Mouse (Mus musculus) MEL (cell line): ENCODE results near the gene Cnot2.

Source experiments
- CTCF ChIP-seq, 3 experiments: IDR thresholded peaks in 2 of 3; conservative IDR thresholded peaks in 1 of 3; 2 replicates each; pipeline ENCODE4 v1.5.1; 2011 to 2012; ENCODE audit warnings: low read length in 3 of 3, low read depth in 2 of 3, mild to moderate bottlenecking in 2 of 3, improper control_type of control experiment in 1 of 3, inconsistent platforms in 1 of 3, mixed read lengths in 1 of 3, moderate library complexity in 1 of 3; ENCODE audit not compliant: control insufficient read depth in 1 of 3, insufficient read depth in 1 of 3, poor library complexity in 1 of 3, severe bottlenecking in 1 of 3
- EP300 ChIP-seq, 2 experiments: IDR thresholded peaks; 2 replicates each; pipeline ENCODE4 v1.6.1; 2011; ENCODE audit warnings: improper control_type of control experiment in 2 of 2, low read length in 2 of 2, low read depth in 1 of 2, mild to moderate bottlenecking in 1 of 2
- MAX ChIP-seq: IDR thresholded peaks from 2 replicates; pipeline ENCODE4 v1.6.1; 2011; ENCODE audit warnings: low read length, improper control_type of control experiment
- MAZ ChIP-seq: IDR thresholded peaks from 2 replicates; pipeline ENCODE4 v1.6.1; 2012; ENCODE audit warnings: low read depth, mild to moderate bottlenecking, inconsistent platforms, low read length, improper control_type of control experiment
- NELFE ChIP-seq: IDR thresholded peaks from 2 replicates; pipeline ENCODE4 v1.6.1; 2011; ENCODE audit warnings: low read depth, low read length, improper control_type of control experiment
- POLR2A ChIP-seq, 2 experiments: IDR thresholded peaks; 2 replicates each; pipeline ENCODE4 v1.6.1; 2011 to 2012; ENCODE audit warnings: low read length in 2 of 2, mild to moderate bottlenecking in 2 of 2, control low read depth in 1 of 2, improper control_type of control experiment in 1 of 2, low read depth in 1 of 2, moderate library complexity in 1 of 2; ENCODE audit not compliant: control insufficient read depth in 1 of 2, insufficient read depth in 1 of 2, poor library complexity in 1 of 2
- SIN3A ChIP-seq: IDR thresholded peaks from 2 replicates; pipeline ENCODE4 v1.6.1; 2012; ENCODE audit warnings: low read length, improper control_type of control experiment, inconsistent platforms
- USF2 ChIP-seq, 2 experiments: IDR thresholded peaks; 2 replicates each; pipeline ENCODE4 v1.6.1; 2011 to 2012; ENCODE audit warnings: improper control_type of control experiment in 2 of 2, low read length in 2 of 2, borderline replicate concordance in 1 of 2, inconsistent platforms in 1 of 2, low read depth in 1 of 2, mild to moderate bottlenecking in 1 of 2; ENCODE audit not compliant: insufficient read depth in 1 of 2
- ZNF384 ChIP-seq: IDR thresholded peaks from 2 replicates; pipeline ENCODE4 v1.6.1; 2012; ENCODE audit warnings: low read depth, mild to moderate bottlenecking, inconsistent platforms, low read length, improper control_type of control experiment

DNA sequence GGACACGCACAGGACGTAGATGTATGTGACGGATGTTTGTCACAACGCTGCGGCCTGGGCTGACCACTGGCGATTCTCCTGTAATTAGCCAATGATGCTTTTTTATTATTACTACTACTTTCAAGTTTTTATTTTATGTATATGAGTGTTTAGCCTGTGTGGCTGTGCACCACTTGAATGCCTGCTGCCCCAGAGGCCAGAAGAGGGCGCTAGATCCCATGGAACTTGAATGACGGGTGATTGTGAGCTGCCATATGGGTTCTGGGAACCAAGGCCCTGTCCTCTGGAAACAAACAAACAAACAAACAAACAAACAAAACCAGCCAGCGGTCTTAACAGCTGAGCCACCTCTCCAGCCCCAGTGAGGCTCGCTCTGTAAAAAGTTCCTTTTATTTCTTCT is 136.9 kb downstream of the Cnot2 start:
- TF ChIP-seq SIN3A: no peak
- TF ChIP-seq USF2 (IDR thresholded peaks at IDR 0.05; ENCODE audit: borderline replicate concordance in 1 of 2, insufficient read depth in 1 of 2, low read depth in 1 of 2, low read length in 2 of 2): no peak
- TF ChIP-seq MAX: no peak
- peak in 1 of 3 experiments; percentile 20; a peak in 2 of 6 replicates for TF ChIP-seq CTCF (IDR thresholded peaks at IDR 0.05 in 2 of 3, conservative IDR thresholded peaks at IDR 0.05 in 1 of 3; ENCODE audit: control insufficient read depth in 1 of 3, insufficient read depth in 1 of 3, low read depth in 2 of 3, low read length in 3 of 3, poor library complexity in 1 of 3, severe bottlenecking in 1 of 3)
- no peak for TF ChIP-seq NELFE
- no peak for TF ChIP-seq POLR2A (IDR thresholded peaks at IDR 0.05; ENCODE audit: control insufficient read depth in 1 of 2, insufficient read depth in 1 of 2, low read depth in 1 of 2, low read length in 2 of 2, poor library complexity in 1 of 2)
- TF ChIP-seq EP300 (IDR thresholded peaks at IDR 0.05; ENCODE audit: low read depth in 1 of 2, low read length in 2 of 2): no peak
- no peak for TF ChIP-seq ZNF384
- TF ChIP-seq MAZ: no peak
